Mouse (Mus musculus) urinary bladder, postnatal 25 days (tissue): ENCODE measurements around the gene Ubtd2.

Experiments used
- DNase-seq: peaks from one replicate; pipeline ENCODE4 v3.0.0; 2022; ENCODE audit warnings: low spot score

Gene Ubtd2

DNA sequence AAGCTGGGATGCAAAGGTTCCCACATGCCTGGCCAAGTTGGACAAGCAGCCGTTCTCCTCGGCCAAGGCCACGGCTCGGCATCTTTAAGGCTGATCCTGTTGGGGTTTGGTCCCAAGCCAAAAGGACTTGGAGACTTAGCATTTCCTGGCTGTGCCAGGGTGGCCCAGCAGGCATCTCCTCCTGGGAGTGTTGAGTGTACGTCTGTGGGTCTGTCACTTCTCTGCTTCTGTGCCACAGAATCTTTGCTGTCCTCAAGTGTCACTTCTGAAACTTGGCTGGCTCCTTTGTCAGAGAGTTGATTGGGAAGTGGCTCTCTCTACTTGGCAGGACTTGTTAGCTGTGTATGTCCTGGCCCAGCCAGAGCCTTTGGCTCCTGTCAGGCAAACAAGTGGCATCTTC, 91.3 kb downstream of the Ubtd2 start:
- no peak for DNase-seq

DNA sequence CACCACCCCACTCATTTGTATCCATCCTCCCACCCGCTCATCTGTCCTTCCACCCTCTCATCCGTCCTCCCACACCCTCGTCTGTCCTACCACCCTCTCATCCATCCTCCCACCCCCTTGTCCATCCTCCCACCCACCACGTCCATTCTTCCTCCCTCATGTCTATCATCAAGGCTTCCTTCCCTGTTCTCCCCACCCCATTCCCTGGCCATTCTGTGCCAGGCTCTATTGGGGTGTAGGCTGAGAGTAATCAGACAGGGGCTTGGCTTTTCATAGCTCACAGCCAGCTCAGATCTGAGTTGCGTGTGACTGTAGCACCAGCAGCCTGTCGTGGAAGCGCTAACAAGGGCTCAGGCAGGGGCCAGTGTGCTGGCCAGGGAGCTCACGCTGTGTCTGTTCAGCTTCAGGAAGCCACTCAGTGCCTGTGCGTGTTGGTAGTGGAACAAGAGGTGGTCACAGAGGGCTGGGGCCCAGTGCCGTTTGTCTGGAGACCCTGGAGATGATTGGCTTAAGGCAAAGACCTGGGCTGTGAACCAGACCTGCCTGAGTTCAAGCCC, 92.3 kb downstream of the Ubtd2 start:
- DNase-seq: no peak

DNA sequence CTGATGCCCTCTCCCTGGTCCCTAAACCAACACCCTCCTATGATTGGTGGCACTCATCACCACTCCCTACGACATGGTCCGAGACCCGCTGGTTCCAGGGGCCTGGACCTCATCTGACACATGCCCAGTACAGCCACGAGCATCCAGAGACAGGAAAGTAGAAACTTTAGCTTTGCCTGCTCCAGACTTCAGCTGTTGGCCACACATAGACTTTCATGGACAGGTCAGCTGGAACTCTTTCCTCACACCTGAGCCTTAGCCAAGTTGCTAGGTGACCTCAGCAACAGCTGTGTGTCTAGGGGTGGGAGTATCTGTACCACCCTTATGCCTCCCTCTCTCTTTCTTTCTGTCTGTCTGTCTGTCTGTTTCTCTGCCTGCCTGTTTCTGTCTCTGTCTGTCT, 93.1 kb downstream of the Ubtd2 start:
- DNase-seq: no peak

DNA sequence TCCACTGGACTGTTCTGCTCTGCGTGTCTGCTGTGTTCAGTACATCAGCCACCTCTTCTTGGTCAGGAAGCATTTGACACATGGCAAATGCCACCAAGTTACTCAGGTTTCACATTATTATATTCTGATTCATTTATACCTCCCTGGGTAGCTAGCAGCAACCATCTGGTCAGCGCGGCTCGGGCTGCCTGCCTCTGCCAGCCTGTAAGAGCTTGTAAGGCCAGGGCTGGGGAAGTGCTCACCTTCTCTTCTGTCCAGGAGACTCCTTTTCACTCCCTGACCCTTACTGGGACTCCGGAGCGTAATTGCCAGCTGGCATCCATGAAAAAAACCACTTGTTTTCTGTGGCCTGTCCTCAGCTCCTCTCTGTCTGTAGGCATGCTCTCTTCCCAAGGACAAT, 94.1 kb downstream of the Ubtd2 start:
- DNase-seq: no peak

DNA sequence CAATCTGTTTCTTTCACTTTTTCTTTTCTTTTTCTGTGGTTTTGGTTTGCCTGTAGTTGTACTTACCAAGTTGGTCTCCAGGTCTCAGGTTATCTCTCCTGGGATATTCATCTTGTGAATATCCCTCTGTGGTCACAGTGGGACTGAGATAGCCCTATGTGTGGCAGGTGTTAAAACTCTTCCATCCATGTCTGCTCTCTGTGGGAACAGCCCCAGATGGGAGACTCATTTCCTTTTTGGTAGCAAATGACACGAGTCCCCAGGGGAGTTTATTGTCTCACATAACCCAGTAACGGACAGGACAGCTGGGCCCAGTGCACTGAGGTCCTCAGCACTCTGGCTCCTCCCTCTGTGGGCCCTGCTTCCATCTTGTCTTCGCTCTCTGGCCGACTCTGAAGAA, 94.9 kb downstream of the Ubtd2 start:
- DNase-seq: no peak

DNA sequence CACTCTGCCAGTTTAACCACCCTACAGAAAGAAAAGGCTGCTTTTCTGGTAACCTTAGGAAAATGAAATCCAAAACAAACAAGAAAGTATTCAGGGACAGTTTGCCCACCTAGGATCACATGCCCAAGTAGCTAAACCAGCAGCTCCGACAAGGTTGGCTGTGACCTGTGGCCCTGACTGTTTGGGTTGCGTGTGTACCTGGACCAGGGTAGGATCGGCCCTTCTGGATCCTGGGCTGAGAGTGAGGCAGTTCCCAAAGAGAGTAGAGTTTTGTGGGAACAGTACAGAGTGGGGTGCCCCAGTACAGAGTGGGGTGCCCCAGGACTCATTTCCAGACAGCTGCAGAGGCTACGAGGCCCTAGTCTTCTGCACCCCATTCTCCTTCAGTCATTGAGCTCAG, 95.9 kb downstream of the Ubtd2 start:
- no peak for DNase-seq

DNA sequence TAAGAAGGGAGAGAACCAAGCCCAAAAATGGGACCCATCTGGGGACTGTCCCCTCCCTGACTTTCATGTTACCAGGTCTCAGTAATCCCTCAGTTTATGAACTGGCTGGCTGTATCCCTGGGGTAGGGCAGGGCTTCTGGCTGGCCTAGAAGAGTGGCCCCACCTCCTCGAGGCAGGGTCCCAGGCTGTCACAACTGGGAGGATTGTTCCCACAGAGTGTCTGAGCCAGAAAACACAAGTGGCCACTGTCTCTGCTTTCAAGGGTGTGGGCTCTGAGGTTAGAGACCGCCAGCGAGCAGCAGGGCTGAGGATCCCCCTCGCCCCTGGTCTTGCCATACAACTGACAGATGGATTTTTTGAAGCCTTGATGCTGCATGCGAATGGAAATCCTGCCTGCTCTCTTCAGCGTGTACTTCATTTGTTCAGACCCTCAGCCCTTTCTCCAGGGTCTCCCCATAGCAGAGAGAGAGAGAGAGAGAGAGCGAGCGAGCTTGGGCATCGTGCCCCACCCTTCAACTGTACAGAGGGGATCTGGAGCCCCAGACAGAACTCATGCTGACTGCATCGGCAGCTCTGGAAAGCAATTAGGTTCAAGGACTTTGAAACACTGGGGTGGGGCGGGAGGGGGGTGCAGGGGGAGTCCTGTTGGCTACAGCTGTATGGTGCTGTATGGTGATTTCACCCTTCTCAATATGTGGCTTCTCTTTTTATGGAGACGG, 96.6 kb downstream of the Ubtd2 start:
- DNase-seq: no peak

DNA sequence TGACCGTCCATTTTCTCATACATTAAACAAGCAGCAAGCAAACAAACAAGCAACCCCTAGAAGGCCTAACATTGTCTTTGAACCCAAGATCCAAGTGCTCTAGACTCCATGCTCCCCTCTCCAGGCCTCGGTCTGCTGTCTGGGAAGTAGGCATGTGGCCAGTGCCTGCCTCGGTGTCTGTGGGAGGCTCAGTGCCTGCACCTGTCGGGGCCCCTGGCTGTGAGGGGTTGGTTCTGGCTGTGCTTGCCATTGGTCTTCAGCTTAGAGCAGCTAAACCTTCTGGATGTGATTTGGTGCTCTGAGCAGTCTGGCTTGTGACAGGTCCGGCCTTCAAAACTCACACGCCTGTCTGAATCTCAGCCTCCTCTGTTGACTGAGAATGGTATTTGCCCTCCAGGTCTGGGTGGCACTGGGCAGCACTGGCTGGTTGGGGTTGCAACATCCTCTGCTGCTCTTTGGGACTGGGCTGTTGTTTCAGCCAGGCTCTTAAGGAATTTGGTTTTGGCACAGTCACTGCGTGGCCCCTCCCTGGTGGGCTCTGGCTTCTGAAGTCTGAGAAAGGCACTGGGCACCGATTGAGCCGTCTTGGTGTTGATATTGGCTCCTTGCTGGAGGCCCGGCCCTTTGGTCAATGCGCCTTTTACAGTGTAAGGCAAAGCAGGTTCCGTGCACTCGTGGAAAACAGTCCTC, 97.4 kb downstream of the Ubtd2 start:
- no peak for DNase-seq

DNA sequence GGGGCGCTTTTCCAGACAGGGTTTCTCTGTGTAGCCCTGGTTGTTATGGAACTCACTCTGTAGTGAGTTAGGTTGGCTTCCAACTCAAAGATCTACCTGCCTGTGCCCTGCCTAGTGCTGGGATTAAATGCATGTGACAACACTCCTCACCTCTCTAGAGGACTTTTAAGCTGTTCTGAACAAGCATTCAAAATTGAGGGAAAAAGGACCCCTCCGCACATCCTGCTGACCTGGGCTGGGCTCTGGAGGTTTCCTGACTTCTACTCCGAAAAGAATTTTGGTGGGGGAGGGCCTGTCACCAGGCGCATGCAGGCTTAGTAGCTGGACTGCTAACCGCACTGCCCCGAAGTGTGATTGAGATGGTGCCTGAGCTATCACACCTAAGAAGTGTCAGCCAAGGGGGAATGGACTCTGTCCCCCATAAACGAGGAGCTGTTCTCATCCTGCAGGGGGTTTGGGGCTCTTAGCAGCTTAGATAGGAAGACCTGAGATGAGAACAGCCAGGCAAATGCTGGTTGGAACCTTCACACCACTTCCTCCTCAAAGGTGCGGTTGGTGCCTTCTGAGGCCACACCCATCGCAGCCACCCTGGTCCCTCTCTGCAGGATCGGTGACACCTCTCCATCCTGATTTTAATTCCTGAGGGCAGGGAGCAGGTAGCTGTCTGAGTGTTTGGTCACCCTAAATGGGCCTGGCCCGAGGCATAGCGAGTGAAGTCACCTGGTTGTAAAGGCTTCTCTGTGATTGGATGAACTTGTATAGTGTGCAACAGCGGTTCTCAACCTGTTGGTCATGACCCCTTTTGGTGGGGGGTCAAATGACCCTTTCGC, 98.4 kb downstream of the Ubtd2 start:
- DNase-seq: no peak

DNA sequence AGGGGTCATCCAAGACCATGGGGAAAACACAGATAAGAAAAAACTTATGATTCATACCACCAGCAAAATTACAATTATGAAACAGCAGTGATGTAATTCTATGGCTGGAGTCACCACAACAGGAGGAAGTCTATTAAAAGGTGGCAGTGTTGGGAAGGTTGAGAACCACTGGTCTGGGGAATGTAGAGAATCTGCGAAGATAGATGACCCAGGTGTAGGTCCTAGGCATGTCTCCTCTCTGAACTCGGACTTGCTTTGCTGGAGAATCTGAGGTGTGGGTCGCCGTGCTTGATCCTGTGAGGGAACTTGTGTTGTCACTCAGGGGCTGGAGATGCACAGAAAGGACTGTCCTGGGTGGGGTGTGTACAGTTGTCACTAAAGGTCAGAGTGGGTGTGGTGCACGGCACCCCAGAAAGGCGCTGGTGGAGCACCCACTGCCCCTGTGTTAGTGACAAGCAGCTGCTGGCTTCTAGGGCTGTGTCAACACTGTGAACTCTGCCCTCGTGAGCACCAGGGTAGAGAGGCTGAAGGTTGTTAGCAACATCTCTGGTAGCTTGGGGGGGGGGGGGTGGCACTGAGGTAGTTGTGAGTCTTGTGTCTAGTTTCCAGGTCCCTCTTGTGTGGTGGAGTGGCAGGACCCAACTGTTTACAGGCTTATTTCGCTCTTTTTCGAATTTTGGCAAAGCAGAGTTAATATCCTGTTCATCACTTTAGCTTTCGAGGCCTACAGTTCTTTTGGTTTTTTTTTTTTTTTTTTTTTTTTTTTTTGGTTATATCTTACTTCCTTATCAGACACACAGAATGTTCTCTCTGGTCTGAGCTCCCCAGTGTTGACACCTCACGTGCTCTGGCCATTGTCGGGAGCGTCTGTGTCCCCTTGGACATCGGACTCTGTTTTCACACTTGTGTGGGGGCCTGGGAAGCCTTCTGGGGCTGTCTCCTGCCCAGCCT, 99.2 kb downstream of the Ubtd2 start:
- DNase-seq: no peak

DNA sequence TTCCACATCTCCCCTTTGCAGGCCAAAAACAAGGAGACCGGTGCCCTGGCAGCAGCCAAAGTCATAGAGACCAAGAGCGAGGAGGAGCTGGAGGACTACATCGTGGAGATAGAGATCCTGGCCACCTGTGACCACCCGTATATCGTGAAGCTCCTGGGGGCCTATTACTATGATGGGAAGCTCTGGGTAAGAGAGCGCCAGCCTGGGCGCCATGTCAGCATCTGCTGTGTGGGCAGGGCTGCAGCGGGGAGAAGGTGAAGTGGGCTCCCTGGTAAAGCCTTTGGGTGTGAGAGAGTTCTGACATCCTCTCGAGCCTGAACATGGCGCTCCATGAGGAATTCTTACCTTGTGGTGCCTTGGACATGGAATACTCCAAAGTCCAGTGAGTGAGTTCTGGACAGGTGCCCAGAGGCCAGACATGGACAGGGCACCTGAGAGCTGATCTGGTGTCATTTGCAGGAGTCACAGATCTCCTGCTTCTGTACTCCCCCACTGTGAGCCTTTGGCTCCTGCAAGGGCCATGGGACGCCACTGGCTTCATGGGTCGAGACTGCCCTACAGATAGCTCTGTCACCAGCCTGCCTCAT, 100.0 kb downstream of the Ubtd2 start:
- DNase-seq: no peak

DNA sequence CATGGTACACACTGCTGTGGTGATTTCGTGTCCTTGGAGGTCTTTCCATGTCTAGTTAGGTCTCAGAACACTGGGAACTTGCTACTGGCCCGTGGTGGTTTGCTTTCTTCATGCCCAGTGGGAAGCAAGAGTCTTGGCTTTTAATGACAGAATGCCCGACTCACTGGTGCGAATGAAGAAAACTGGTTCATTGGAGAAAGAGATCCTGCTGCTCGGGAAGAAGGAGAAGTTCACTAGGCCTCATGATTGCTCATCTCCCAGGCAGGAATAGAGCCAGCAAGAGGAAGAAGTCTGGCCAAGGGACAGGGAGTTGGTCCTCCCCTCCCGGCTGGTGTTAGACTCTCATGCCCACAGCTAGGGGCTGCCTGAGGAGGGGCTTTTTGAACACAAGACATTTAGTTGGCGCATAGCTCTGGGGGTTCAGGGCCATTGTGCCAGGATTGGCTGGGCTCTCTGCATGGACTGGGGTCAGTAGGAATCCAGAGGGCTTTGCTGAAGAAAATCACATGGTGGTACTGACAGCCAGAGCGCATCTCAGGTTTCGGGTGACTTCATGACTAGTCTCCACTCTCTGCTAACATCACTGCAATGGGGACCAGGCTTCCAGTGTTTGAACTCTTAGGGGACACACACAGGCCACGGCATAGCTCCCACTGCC, 101.3 kb downstream of the Ubtd2 start:
- no peak for DNase-seq

DNA sequence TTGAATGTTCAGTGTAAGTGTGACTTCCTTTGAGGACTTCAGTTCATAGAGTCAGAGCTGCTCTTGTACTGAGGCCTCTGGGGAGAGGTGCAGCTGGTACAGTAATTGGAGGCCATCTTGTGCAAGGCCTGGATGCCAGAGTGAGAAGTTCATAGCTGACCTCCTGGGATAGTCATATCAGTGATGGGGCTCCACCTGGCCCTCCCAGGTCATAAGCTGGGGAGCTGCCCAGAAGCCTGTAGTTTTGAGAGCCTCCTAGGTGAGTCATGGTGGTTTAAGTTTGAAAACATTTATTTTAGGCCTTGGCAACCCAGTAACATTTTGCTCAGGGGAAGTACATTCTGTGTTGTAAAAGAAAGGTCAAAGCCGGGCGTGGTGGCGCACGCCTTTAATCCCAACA, 102.9 kb downstream of the Ubtd2 start:
- no peak for DNase-seq

DNA sequence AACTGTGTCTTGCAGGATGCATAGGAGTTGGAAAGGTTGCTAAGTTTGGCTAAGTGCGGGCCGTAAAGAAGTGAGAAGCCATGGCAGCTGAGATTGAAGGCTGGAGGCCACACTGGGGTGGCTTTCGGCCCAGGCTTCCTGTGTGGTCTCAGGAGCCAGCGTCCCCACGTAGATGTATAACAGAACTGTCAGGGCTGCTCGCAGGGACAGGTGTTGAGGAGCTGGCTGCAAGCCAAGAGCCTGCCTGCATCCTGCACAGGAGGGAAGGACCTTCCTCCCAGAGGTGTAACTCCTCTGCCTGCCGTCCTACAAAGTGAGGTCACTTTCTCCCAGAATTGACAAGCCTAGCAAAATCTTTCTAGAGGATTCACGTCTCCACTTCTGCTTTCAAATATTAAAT, 103.5 kb downstream of the Ubtd2 start:
- no peak for DNase-seq

DNA sequence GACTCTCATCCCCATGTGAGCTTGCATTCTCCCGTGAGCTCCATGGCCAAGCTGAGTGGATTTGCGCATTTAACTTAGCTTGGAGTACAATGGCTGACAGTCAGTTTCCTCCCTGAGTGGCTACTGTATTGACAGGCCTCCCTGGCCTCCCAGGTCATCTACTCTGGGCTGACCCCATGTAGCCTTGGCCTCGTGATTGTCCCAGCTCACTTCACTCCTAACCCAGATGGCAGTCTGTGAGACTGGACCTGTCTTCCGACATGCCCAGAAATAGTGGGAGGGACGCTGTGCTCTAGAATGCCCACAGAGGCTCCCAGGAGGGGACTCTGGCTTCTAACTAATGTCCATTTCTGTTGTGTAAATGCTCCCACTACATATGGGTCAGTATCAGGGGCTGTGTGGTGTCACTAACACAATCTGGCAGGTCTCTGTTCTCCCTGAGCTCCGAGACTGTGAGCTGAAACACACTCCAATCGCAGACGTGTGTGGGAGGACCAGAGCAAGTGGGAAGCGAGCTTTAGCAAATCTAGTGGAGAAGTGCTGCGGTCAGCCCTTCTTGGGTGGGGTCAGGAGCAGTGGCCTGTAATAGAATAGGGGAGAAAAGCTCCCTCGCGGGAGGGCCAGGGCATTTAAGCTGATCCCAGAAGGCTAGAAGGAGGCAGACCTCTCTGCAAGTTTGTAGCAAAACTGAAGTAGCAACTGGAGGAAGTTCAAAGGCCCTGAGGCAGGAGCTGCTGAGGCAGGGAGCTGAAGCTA, 105.0 kb downstream of the Ubtd2 start:
- DNase-seq: no peak

DNA sequence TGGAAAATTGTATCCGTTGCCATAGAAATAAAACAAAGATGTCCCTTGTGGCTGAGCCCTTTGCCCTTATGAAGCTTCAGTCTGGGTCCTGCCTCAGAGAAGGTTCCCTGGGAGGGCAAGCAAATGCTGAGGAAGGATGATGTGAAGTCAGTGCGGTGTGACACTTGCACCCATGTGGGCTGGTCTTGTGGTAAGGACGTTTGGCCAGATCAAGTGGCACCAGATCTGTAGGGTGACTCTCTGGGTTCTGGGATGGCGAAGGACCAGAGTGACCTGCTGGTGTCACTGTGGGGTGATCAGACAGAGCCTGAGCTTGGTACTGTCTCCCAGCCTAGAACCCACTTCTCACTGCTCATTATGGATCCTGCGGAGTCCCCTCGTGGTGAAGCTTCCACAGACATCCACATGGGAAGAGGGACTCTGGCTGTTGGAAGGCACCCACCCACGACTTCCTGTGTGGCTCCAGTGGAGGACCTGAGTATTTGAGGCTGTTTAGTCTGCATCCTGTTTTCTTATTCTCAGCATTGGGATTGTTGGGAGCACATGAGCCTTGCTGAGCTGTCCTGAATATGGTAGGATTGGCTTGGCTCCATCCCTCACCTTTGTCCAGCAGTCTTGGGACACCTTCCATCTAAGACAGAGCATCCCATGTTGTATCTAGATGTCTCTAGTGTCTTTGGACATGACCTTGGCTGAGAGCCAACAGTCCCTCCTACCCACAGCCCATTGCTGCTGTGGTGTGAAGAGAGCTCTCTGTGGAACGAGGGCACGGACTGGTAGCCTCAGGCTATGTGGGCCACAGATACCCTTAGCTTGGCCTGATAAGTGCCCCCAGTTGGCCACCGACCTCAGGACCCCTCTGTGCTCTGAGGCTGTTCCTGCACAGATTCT, 106.5 kb downstream of the Ubtd2 start:
- no peak for DNase-seq

DNA sequence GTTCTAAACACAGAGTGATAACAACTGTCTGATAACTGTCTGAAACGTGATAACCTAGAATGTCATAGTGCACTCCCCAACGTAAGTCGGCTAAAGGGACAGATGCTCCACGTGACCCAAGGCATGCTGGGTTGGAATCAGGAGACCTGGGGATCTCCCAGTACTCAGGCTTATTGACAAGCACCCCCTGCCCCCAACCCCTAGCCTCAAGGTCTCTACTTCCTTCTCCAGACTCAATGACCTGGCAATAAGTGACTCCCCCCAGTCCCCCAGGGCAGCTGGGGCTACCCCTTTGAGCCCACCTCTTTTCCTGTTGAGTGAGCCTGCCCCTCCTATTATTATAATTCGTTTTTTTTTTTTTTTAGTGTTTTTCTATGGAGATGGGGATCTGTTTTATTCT, 107.5 kb downstream of the Ubtd2 start:
- DNase-seq: no peak

DNA sequence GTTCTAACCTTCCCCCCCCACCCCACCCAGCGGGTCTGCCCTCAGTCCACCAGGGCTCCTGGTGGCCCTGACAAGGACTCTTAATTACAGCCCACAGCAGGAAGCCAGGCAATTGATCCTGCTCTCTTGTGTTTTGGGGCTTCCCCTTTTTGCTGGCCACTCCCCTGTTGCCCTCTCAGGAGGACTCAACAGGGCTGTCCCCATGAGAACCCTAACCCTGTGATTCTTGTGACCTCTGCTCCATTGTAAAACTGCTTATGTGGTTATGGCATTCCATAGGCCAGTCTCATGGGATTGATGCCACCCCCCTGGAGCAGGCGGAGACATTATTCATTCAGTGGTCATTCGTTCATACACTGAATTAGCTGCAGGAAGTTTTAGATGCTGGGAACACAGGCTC, 108.5 kb downstream of the Ubtd2 start:
- DNase-seq: no peak

DNA sequence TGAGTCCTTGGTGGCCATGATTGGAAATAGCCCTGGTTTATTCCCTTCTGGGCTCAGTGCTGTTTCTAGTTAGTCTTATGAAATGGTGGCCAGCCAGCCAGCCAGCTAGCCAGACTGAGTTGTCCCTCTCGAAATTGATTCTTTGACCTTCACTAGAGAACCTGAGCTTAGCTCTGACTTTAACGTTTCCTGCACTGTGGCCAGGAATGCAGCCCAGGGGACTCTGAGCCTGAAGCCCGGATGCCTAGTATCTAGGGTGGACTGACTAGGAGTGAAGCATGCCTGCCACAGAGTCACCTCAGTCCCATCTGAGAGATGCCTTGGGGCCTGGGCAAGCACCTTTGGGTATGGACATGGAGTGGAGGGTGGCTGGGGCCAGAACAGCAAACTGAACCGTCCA, 109.5 kb downstream of the Ubtd2 start:
- DNase-seq: no peak
